Mouse (Mus musculus): ENCODE results near the gene Amfr. TPM values are rescaled to one million over a fixed set of nuclear protein-coding genes. Genes with fewer than 3 reads are reported as not detected.

The Amfr gene
- polyA plus RNA-seq, 1 experiment = 5.4 TPM

- H3K4me3 ChIP-seq (replicated peaks) = no peak overlapping the region
- H3K36me3 ChIP-seq (ENCODE audit: control insufficient read depth) = peaks cover 80% of the 10 kb centered on the region
- TF ChIP-seq GATA1 (IDR thresholded peaks at IDR 0.05; ENCODE audit: low read length) (no peak), TAL1 (IDR thresholded peaks at IDR 0.05; ENCODE audit: low read length) (no peak)
- no peaks in the 10 kb centered on the region for H3K27me3 ChIP-seq (ENCODE audit: control insufficient read depth)
- H3K9me3 ChIP-seq (ENCODE audit: control insufficient read depth, low read length) = peaks cover 10% of the 10 kb centered on the region
- no peaks in the 10 kb centered on the region for H3K4me1 ChIP-seq (ENCODE audit: control insufficient read depth)
These were observed 22.9 kb downstream of the Amfr start for GRCm38 (mm10) chr8:93989739-93990138.

GRCm38 (mm10) chr8:93984731-93985130, 27.9 kb downstream of the Amfr start:
- Histone ChIP-seq H3K4me1 (ENCODE audit: control insufficient read depth) (no peaks in the 10 kb centered on the region), H3K36me3 (ENCODE audit: control insufficient read depth) (peaks cover 96% of the 10 kb centered on the region), H3K4me3 (replicated peaks) (no peak overlapping the region), H3K9me3 (ENCODE audit: control insufficient read depth, low read length) (no peaks in the 10 kb centered on the region), H3K27me3 (ENCODE audit: control insufficient read depth) (no peaks in the 10 kb centered on the region)
- TF ChIP-seq TAL1 (IDR thresholded peaks at IDR 0.05; ENCODE audit: low read length) = no peak
- TF ChIP-seq GATA1 (IDR thresholded peaks at IDR 0.05; ENCODE audit: low read length) = no peak

DNA sequence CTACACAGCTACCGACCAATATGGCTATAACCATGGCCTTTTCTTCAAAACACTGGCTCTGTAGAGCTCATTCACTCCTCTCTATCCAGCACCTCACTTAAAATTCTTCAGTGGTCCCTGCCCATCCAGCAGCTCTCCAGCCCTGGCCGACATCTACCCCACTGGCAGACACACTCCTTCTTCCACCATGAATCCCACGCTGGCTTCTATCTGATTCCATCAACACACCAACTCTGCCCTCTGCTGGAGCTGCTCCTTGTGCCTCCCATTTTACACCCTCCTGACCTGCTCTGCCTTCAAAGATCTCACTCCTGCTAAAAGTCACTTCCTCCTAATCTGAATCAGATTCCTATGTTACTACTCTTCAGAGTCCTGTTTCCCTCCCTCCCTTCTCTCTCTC, 28.8 kb downstream of the Amfr start:
- H3K36me3 ChIP-seq (ENCODE audit: control insufficient read depth) = peaks cover 96% of the 10 kb centered on the region
- no peaks in the 10 kb centered on the region for H3K9me3 ChIP-seq (ENCODE audit: control insufficient read depth, low read length)
- no peaks in the 10 kb centered on the region for H3K27me3 ChIP-seq (ENCODE audit: control insufficient read depth)
- H3K4me1 ChIP-seq (ENCODE audit: control insufficient read depth) = no peaks in the 10 kb centered on the region
- no peak overlapping the region for H3K4me3 ChIP-seq (replicated peaks)
- TF ChIP-seq GATA1 (IDR thresholded peaks at IDR 0.05; ENCODE audit: low read length) (no peak), TAL1 (IDR thresholded peaks at IDR 0.05; ENCODE audit: low read length) (no peak)

DNA sequence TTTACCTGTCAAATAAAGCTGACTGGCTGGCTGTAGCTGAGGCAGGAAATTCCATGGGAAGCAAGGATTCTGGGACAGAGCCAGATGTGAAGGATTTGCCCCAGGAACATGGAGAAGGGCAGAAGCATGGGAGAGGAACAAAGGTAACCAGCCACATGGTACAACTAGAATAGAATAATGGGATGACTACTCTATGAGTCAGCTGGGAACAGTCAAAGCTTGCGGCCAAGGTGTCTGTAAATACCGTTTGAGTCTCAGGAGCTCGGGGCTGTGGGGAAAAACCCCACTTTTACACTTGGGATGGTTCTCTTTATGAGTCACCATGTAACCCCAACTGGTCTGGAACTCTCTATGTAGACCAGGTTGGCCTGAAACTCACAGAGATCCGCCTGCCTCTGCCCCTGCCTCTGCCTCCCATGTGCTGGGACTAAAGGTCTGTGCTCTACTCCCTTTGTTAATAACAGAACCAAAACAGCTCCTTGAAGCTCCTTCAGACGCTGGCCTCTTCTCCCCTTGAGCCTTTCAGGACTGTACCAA, 30.9 kb downstream of the Amfr start:
- Histone ChIP-seq H3K4me1 (ENCODE audit: control insufficient read depth) (no peaks in the 10 kb centered on the region), H3K36me3 (ENCODE audit: control insufficient read depth) (peaks cover 98% of the 10 kb centered on the region), H3K9me3 (ENCODE audit: control insufficient read depth, low read length) (peaks cover 2% of the 10 kb centered on the region; the same call in 1 of the 2 replicates), H3K4me3 (replicated peaks) (no peak overlapping the region), H3K27me3 (ENCODE audit: control insufficient read depth) (no peaks in the 10 kb centered on the region)
- TF ChIP-seq GATA1 (IDR thresholded peaks at IDR 0.05; ENCODE audit: low read length) (no peak), TAL1 (IDR thresholded peaks at IDR 0.05; ENCODE audit: low read length) (no peak)

DNA sequence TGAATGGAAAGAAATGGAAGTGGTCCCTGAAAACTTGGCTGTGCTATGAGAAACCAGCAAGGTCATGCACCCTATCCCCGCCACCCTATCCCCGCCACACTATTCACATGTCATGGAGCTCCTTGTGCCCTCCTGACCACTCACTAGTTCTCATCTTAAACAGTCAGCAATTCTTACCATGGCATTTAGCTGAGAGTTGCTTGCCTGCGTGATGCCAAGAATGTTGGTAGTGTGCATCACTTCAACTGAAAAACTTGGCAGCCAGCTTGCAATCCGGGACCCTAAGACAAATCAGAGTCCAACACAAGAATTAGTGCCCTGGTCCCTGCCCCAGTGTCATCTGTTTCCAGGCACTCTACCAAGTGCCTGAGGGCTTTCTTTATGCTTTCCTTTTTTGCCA, 32.5 kb downstream of the Amfr start:
- TF ChIP-seq TAL1 (IDR thresholded peaks at IDR 0.05; ENCODE audit: low read length) = no peak
- Histone ChIP-seq H3K27me3 (ENCODE audit: control insufficient read depth) (no peaks in the 10 kb centered on the region), H3K4me3 (replicated peaks) (no peak overlapping the region), H3K36me3 (ENCODE audit: control insufficient read depth) (peaks cover 99% of the 10 kb centered on the region), H3K4me1 (ENCODE audit: control insufficient read depth) (no peaks in the 10 kb centered on the region), H3K9me3 (ENCODE audit: control insufficient read depth, low read length) (peaks cover 2% of the 10 kb centered on the region; the same call in 1 of the 2 replicates)

DNA sequence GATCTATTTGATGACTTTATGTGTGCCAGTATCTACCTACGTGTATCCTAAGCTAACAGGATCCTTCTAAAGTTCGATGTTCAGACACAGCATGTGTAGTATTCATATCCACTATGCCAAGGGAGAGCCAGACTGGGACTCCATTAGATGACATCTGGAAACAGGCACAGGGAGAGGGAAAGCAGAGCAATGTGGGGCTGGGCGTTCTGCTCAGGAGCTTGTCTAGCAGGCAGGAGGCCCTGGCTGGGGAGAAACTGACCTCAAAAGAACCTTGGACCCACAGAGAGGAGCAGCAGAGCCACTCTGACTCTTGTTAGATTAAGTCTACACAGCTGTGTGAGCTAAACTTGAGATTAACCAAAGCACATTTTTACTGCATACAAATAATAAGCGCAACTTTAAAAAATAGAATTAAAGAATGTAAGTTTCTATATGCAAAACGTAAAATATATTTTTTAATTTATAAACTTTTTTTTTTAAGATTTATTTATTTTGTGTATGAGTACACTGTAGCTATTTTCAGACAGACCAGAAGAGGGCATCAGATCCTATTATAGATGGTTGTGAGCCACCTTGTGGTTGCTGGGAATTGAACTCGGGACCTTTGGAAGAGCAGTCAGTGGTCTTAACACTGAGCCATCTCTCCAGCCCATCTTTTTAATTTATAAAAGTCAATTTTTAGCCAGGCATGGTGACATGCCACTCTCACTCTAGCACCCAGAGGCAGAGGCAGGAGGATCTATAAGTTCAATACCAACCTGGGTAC, 36.0 kb downstream of the Amfr start:
- Histone ChIP-seq H3K9me3 (ENCODE audit: control insufficient read depth, low read length) (peaks cover 2% of the 10 kb centered on the region; the same call in 1 of the 2 replicates), H3K36me3 (ENCODE audit: control insufficient read depth) (peaks cover 99% of the 10 kb centered on the region), H3K4me1 (ENCODE audit: control insufficient read depth) (no peaks in the 10 kb centered on the region), H3K27me3 (ENCODE audit: control insufficient read depth) (no peaks in the 10 kb centered on the region), H3K4me3 (replicated peaks) (no peak overlapping the region)
- no peak for TF ChIP-seq TAL1 (IDR thresholded peaks at IDR 0.05; ENCODE audit: low read length)
- no peak for TF ChIP-seq GATA1 (IDR thresholded peaks at IDR 0.05; ENCODE audit: low read length)

DNA sequence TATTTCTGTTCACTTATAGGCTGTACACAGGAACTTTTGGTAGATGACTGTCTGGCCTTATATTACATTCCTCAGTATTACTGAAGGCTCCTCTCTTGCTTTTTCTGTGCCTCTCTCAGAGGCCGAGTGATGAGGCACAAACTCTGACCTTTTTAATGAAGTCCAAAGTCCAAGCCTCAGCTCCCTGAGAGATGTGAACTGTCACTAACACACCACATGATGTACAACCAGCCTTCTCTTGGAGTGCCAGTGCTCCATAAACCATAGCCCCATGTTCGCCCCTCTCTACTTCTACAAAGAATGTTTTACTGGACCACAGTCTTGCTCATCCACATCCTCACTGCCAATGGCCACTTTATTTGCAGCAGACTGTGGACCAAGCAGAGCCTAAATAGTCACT, 37.3 kb downstream of the Amfr start:
- H3K36me3 ChIP-seq (ENCODE audit: control insufficient read depth) = peaks cover 99% of the 10 kb centered on the region
- H3K4me1 ChIP-seq (ENCODE audit: control insufficient read depth) = no peaks in the 10 kb centered on the region
- H3K9me3 ChIP-seq (ENCODE audit: control insufficient read depth, low read length) = peaks cover 2% of the 10 kb centered on the region; the same call in 1 of the 2 replicates
- H3K4me3 ChIP-seq (replicated peaks) = no peak overlapping the region
- H3K27me3 ChIP-seq (ENCODE audit: control insufficient read depth) = no peaks in the 10 kb centered on the region
- no peak for TF ChIP-seq GATA1 (IDR thresholded peaks at IDR 0.05; ENCODE audit: low read length)
- TF ChIP-seq TAL1 (IDR thresholded peaks at IDR 0.05; ENCODE audit: low read length) = no peak

GRCm38 (mm10) chr8:93974602-93975186, 37.9 kb downstream of the Amfr start:
- Histone ChIP-seq H3K36me3 (ENCODE audit: control insufficient read depth) (peaks cover 99% of the 10 kb centered on the region), H3K4me1 (ENCODE audit: control insufficient read depth) (no peaks in the 10 kb centered on the region), H3K27me3 (ENCODE audit: control insufficient read depth) (no peaks in the 10 kb centered on the region), H3K9me3 (ENCODE audit: control insufficient read depth, low read length) (peaks cover 2% of the 10 kb centered on the region; the same call in 1 of the 2 replicates), H3K4me3 (replicated peaks) (no peak overlapping the region)
- TF ChIP-seq GATA1 (IDR thresholded peaks at IDR 0.05; ENCODE audit: low read length) (no peak), TAL1 (IDR thresholded peaks at IDR 0.05; ENCODE audit: low read length) (no peak)

GRCm38 (mm10) chr8:93973831-93974375, 38.7 kb downstream of the Amfr start:
- Histone ChIP-seq H3K27me3 (ENCODE audit: control insufficient read depth) (no peaks in the 10 kb centered on the region), H3K36me3 (ENCODE audit: control insufficient read depth) (peaks cover 97% of the 10 kb centered on the region), H3K4me1 (ENCODE audit: control insufficient read depth) (no peaks in the 10 kb centered on the region), H3K4me3 (replicated peaks) (no peak overlapping the region), H3K9me3 (ENCODE audit: control insufficient read depth, low read length) (peaks cover 2% of the 10 kb centered on the region; the same call in 1 of the 2 replicates)
- TF ChIP-seq GATA1 (IDR thresholded peaks at IDR 0.05; ENCODE audit: low read length) = no peak
- no peak for TF ChIP-seq TAL1 (IDR thresholded peaks at IDR 0.05; ENCODE audit: low read length)
